Mouse (Mus musculus) heart, adult 2 months (tissue): ENCODE results near the gene H2-Eb2.

Experiments
- CTCF ChIP-seq: fragments of 200-600 bp; IDR thresholded peaks from 2 replicates; pipeline ENCODE4 v1.8.1; 2022; ENCODE audit warnings: antibody characterized with exemption, mild to moderate bottlenecking, moderate library complexity
- POLR2A ChIP-seq: fragments of 200-500 bp; IDR thresholded peaks from 2 replicates; pipeline ENCODE4 v1.6.1; 2011; ENCODE audit warnings: mild to moderate bottlenecking, low read depth, low read length, control low read depth; ENCODE audit not compliant: insufficient read depth

DNA sequence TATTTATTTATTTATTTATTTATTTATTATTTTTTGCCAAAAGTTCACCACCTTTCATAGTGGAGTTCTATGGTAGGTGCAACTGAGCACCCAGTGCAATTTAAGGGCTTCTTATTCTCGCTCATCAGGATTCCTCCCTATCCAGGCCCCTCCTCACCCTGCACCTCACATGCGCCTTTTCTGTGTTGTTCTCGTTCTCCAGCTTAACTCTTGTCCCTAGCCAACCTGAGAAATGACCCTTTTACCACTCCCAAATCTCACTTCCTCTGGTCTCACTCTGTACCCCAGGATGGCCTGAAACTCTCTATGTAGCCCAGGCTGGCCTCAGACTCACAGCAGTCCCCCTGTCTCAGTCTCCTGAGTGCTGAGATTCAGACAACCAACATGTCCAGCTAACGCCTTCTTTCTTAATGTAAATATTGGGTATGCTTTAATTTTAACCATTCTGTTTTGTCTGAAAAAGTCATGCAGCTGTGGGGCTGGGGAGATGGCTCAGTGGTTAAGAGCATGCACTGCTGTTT, 23.7 kb upstream of the H2-Eb2 start:
- TF ChIP-seq CTCF (no peak), POLR2A (no peak)
